24 mouse cellular contexts compared by ENCODE assay signal in genomic region chr6:37481147-37481546, GRCm38 (mm10). TPM values are rescaled to one million over a fixed set of nuclear protein-coding genes. Genes with fewer than 3 reads are reported as not detected.
DNase-seq lines count a peak whose midpoint lies in the region; ATAC-seq and TF ChIP-seq lines count a peak whose summit lies in the region.
"Had no signal": no experiment of that assay in that cellular context is flagged by ENCODE, and none has a peak within 500 bp of the region (broad histone marks: within the 10 kb centered on the region; RNA-seq: fewer than 3 reads in every experiment).

No protein-coding gene starts in this region.

- TF ChIP-seq POLR2A in testis, adult 2 months (IDR thresholded peaks at IDR 0.05; ENCODE audit: control insufficient read depth, low read depth, low read length): no peak
- no peak for TF ChIP-seq POLR2A in kidney, adult 2 months (IDR thresholded peaks at IDR 0.05; ENCODE audit: low read depth, low read length)

- DNase-seq in testis, postnatal 14 days (ENCODE audit: low spot score): no peak
- DNase-seq in CD4-positive helper T cell, adult 2 months (ENCODE audit: low read depth, low spot score): peak; percentile 63
- DNase-seq in naive thymus-derived CD4-positive, alpha-beta T cell, adult 2 months (ENCODE audit: low read depth): peak; percentile 64
- DNase-seq in kidney, adult 2 months: no peak
- DNase-seq in kidney, adult 18-20 months: no peak
- DNase-seq: adrenal gland, postnatal 10 days; B cell, adult 2 months; cerebellum, adult 11 months; cerebellum, adult 9-10 months; cerebellum, postnatal 25 days; gastrocnemius, postnatal 10 days; heart, postnatal 36 days had no signal

- H3K27me3 ChIP-seq in testis, adult 2 months (ENCODE audit: control insufficient read depth, insufficient read depth, low read length): no peaks in the 10 kb centered on the region
- no peaks in the 10 kb centered on the region for H3K27me3 ChIP-seq in kidney, adult 2 months (replicated peaks; ENCODE audit: control insufficient read depth, insufficient read depth, low read length)
- H3K27me3 ChIP-seq: embryonic facial prominence, embryonic 12.5 days; forebrain, embryonic 15.5 days; heart, embryonic 13.5 days; intestine, embryonic 15.5 days had no signal

- H3K4me3 ChIP-seq in testis, adult 2 months (ENCODE audit: control insufficient read depth, low read depth, low read length): no peak overlapping the region
- no peak overlapping the region for H3K4me3 ChIP-seq in kidney, adult 2 months (ENCODE audit: insufficient read depth, low read depth, low read length)
- H3K4me3 ChIP-seq: embryonic facial prominence, embryonic 12.5 days; forebrain, embryonic 15.5 days; heart, embryonic 13.5 days; intestine, embryonic 15.5 days had no signal

- WGBS in kidney, adult 2 months: 65% methylated on average over 3 of the region's 3 CpGs

- peak; percentile 100 for ATAC-seq in activated CD4-positive, CD25-positive, alpha-beta regulatory T cell, adult 4 months
- ATAC-seq: forebrain, embryonic 15.5 days; hindbrain, embryonic 16.5 days; intestine, embryonic 15.5 days had no signal

- TF ChIP-seq CTCF in testis, adult 2 months (IDR thresholded peaks at IDR 0.05; ENCODE audit: control insufficient read depth, insufficient read depth, insufficient replicate concordance, low read depth, low read length): no peak
- TF ChIP-seq CTCF in kidney, adult 2 months (conservative IDR thresholded peaks at IDR 0.05; ENCODE audit: insufficient read depth, insufficient read length, low read depth, low read length): no peak

- H3K27ac ChIP-seq in testis, adult 2 months (ENCODE audit: control insufficient read depth, insufficient read depth, low read depth, low read length): peak overlapping the region; percentile 80
- H3K27ac ChIP-seq in kidney, adult 2 months (ENCODE audit: insufficient read depth, low read depth, low read length): no peak overlapping the region
- H3K27ac ChIP-seq: embryonic facial prominence, embryonic 12.5 days; forebrain, embryonic 15.5 days; heart, embryonic 13.5 days; intestine, embryonic 15.5 days had no signal

- no peaks in the 10 kb centered on the region for H3K4me1 ChIP-seq in testis, adult 2 months (ENCODE audit: control insufficient read depth, insufficient read depth, low read length)
- H3K4me1 ChIP-seq in kidney, adult 2 months (ENCODE audit: control insufficient read depth, insufficient read depth, low read length): no peaks in the 10 kb centered on the region
- H3K4me1 ChIP-seq: embryonic facial prominence, embryonic 12.5 days; forebrain, embryonic 15.5 days; heart, embryonic 13.5 days; intestine, embryonic 15.5 days had no signal

- no peaks in the 10 kb centered on the region for H3K36me3 ChIP-seq in testis, adult 2 months (ENCODE audit: control insufficient read depth, insufficient read depth, low read length)
- H3K36me3 ChIP-seq in kidney, adult 2 months (ENCODE audit: control insufficient read depth, insufficient read depth, low read length): no peaks in the 10 kb centered on the region
- H3K36me3 ChIP-seq: embryonic facial prominence, embryonic 12.5 days; forebrain, embryonic 15.5 days; heart, embryonic 13.5 days; intestine, embryonic 15.5 days had no signal

RNA-seq across cellular contexts. Expression of gene Creb3l2, which starts 39.2 kb away (rescaled TPM):
- 2.0 and 2.1 TPM in 2 replicates for polyA plus RNA-seq in testis, adult 2 months (2012; rRNA removed)
- 1 to 10 TPM; 3.0 to 3.6 TPM for polyA plus RNA-seq in activated CD4-positive, CD25-positive, alpha-beta regulatory T cell, adult 4 months (2017; shearing (Covaris generic))
- polyA plus RNA-seq in kidney, adult 2 months (2012; rRNA removed): 23.3 and 25.0 TPM in 2 replicates

RNA-seq across cellular contexts. Expression of gene Akr1d1, which starts 48.8 kb away (rescaled TPM):
- polyA plus RNA-seq in testis, adult 2 months (2012; rRNA removed): not detected in 2 replicates
- polyA plus RNA-seq in activated CD4-positive, CD25-positive, alpha-beta regulatory T cell, adult 4 months (2017; shearing (Covaris generic)): not detected
- 18.7 and 19.1 TPM in 2 replicates for polyA plus RNA-seq in kidney, adult 2 months (2012; rRNA removed)
- polyA plus RNA-seq: brain, embryonic 14.5 days; cortical plate, adult 2 months; embryonic facial prominence, embryonic 12.5 days; forebrain, embryonic 11.5 days; forebrain, embryonic 15.5 days; heart, embryonic 13.5 days; heart, postnatal 0 days; hindbrain, embryonic 11.5 days; hindbrain, embryonic 16.5 days had no signal

Comparison
In these comparisons a context has a peak if more than half of its experiments do, and no peak if none do; other contexts are left out.
1. DNase-seq: peak in CD4-positive helper T cell, adult 2 months (single experiment) and naive thymus-derived CD4-positive, alpha-beta T cell, adult 2 months (single experiment); none in testis, postnatal 14 days (single experiment), kidney, adult 2 months (single experiment) and kidney, adult 18-20 months (single experiment).
2. RNA of gene Akr1d1, which starts 48.8 kb away (polyA plus RNA-seq): 18.7 to 19.1 TPM in kidney, adult 2 months; not detected in testis, adult 2 months and not detected in activated CD4-positive, CD25-positive, alpha-beta regulatory T cell, adult 4 months; every median in the first group is over 10 times any median in the second.